Mouse (Mus musculus): ENCODE data around the gene Olfr1382. TPM values are rescaled to one million over a fixed set of nuclear protein-coding genes. Genes with fewer than 3 reads are reported as not detected.
"Not testable (repeated sequence)": the region's sequence is repeated elsewhere in the genome, so short reads cannot be mapped to it uniquely, and the experiment has no call there.

Gene Olfr1382
- 0.16 TPM in 1 of 2 replicates, not detected in the other for polyA plus RNA-seq (2012; rRNA removed)

- Histone ChIP-seq H3K4me1 (ENCODE audit: control insufficient read depth, insufficient read depth, low read length) (no peaks in the 10 kb centered on the region), H3K27me3 (ENCODE audit: control insufficient read depth, insufficient read depth, low read length) (no peaks in the 10 kb centered on the region), H3K36me3 (ENCODE audit: control insufficient read depth, insufficient read depth, low read length) (no peaks in the 10 kb centered on the region), H3K27ac (ENCODE audit: control insufficient read depth, insufficient read depth, low read depth, low read length) (no peak within 1 kb of the TSS), H3K4me3 (ENCODE audit: control insufficient read depth, low read depth, low read length) (no peak within 1 kb of the TSS)
- no peak for TF ChIP-seq POLR2A (IDR thresholded peaks at IDR 0.05; ENCODE audit: control insufficient read depth, low read depth, low read length)
- TF ChIP-seq CTCF (IDR thresholded peaks at IDR 0.05; ENCODE audit: control insufficient read depth, insufficient read depth, insufficient replicate concordance, low read depth, low read length): no peak
These were observed at the start of gene Olfr1382 for GRCm38 (mm10) chr11:49527947-49528346. Gene Olfr1382 (plus strand): TSS chr11:49528247.

DNA sequence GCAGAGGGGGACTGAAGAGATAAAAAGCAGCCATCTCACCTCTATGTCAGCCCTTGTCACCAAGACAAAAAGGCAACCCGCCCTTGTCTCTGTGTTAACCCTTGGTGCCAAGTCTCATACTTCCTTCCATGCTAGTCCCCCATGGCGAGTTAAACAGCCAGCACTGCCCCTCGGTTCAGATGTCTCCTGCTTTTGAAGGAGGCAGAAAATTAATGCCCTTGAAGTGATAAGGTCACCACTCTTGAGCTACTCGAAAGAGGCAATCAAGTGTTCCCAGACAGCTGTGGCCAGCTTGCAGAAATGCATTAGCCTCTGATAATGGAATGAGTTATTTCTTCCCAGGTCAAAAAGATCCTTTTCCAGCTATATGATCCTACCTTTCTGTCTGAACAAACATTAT is 42.1 kb upstream of the Olfr1382 start:
- no peaks in the 10 kb centered on the region for H3K36me3 ChIP-seq (ENCODE audit: control insufficient read depth, insufficient read depth, low read length)
- no peaks in the 10 kb centered on the region for H3K27me3 ChIP-seq (ENCODE audit: control insufficient read depth, insufficient read depth, low read length)
- no peak overlapping the region for H3K4me3 ChIP-seq (ENCODE audit: control insufficient read depth, low read depth, low read length)
- no peak for TF ChIP-seq POLR2A (IDR thresholded peaks at IDR 0.05; ENCODE audit: control insufficient read depth, low read depth, low read length)
- TF ChIP-seq CTCF (IDR thresholded peaks at IDR 0.05; ENCODE audit: control insufficient read depth, insufficient read depth, insufficient replicate concordance, low read depth, low read length): no peak
- no peak overlapping the region for H3K27ac ChIP-seq (ENCODE audit: control insufficient read depth, insufficient read depth, low read depth, low read length)
- H3K4me1 ChIP-seq (ENCODE audit: control insufficient read depth, insufficient read depth, low read length): no peaks in the 10 kb centered on the region

- H3K27me3 ChIP-seq (ENCODE audit: control insufficient read depth, insufficient read depth, low read length); H3K36me3 ChIP-seq (ENCODE audit: control insufficient read depth, insufficient read depth, low read length); H3K4me1 ChIP-seq (ENCODE audit: control insufficient read depth, insufficient read depth, low read length); H3K27ac ChIP-seq (ENCODE audit: control insufficient read depth, insufficient read depth, low read depth, low read length); H3K4me3 ChIP-seq (ENCODE audit: control insufficient read depth, low read depth, low read length): not testable (repeated sequence)
These were observed 39.3 kb upstream of the Olfr1382 start, which contains the start of gene Olfr1385 for GRCm38 (mm10) chr11:49488770-49489169. Gene Olfr1385 (plus strand): TSS chr11:49489070.

- Histone ChIP-seq H3K4me1 (ENCODE audit: control insufficient read depth, insufficient read depth, low read length) (no peaks in the 10 kb centered on the region), H3K27ac (ENCODE audit: control insufficient read depth, insufficient read depth, low read depth, low read length) (no peak overlapping the region), H3K4me3 (ENCODE audit: control insufficient read depth, low read depth, low read length) (no peak overlapping the region), H3K36me3 (ENCODE audit: control insufficient read depth, insufficient read depth, low read length) (no peaks in the 10 kb centered on the region), H3K27me3 (ENCODE audit: control insufficient read depth, insufficient read depth, low read length) (no peaks in the 10 kb centered on the region)
- TF ChIP-seq POLR2A (IDR thresholded peaks at IDR 0.05; ENCODE audit: control insufficient read depth, low read depth, low read length) (no peak), CTCF (IDR thresholded peaks at IDR 0.05; ENCODE audit: control insufficient read depth, insufficient read depth, insufficient replicate concordance, low read depth, low read length) (no peak)
These were observed 10.0 kb upstream of the Olfr1382 start for GRCm38 (mm10) chr11:49518086-49518485.

DNA sequence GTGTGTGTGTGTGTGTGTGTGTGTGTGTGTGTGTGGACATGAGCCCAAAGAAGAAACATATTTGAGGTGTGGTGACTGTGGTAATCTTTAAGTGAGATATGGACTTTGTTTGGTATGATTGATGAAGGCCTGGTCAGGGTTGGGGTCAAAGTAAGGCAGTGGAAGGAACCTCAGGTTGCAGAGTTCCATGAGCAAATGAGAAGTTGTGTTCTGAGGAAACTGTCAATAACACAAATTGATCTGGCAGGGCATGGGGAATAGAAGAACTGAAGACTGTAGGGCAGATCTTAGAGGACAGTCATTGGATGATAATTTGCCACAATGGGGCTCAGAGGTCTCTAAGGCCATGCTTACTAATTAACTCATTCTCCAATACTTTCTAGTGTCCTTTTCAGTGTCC is 8.7 kb upstream of the Olfr1382 start, which contains the start of gene Olfr1383:
TSS of gene Olfr1383 (plus strand) at position 301 of the 400 bp plus-strand sequence.
- no peak within 1 kb of the TSS for H3K4me3 ChIP-seq (ENCODE audit: control insufficient read depth, low read depth, low read length)
- H3K4me1 ChIP-seq (ENCODE audit: control insufficient read depth, insufficient read depth, low read length): no peaks in the 10 kb centered on the region
- TF ChIP-seq CTCF (IDR thresholded peaks at IDR 0.05; ENCODE audit: control insufficient read depth, insufficient read depth, insufficient replicate concordance, low read depth, low read length): no peak
- TF ChIP-seq POLR2A (IDR thresholded peaks at IDR 0.05; ENCODE audit: control insufficient read depth, low read depth, low read length): no peak
- H3K36me3 ChIP-seq (ENCODE audit: control insufficient read depth, insufficient read depth, low read length): no peaks in the 10 kb centered on the region
- H3K27ac ChIP-seq (ENCODE audit: control insufficient read depth, insufficient read depth, low read depth, low read length): no peak within 1 kb of the TSS
- no peaks in the 10 kb centered on the region for H3K27me3 ChIP-seq (ENCODE audit: control insufficient read depth, insufficient read depth, low read length)

DNA sequence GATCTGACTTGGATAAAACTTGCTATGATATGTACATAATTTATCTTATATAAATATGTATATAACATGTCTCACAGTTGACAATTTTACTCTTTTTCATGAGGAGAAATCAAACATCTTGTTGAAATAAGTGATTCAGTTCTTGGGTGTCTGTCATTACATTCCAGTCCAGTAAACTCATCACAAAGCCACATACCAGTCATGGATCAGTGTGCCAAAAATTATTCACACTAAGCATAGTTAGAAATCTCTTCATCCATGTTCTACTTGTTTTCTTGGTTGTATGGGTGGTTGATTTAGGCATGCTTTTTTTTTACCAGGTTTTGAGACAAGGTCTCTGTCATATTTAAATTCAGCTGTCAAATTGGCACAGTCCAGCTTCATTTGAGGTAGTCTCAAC is 4.7 kb downstream of the Olfr1382 start:
- Histone ChIP-seq H3K4me1 (ENCODE audit: control insufficient read depth, insufficient read depth, low read length) (no peaks in the 10 kb centered on the region), H3K27me3 (ENCODE audit: control insufficient read depth, insufficient read depth, low read length) (no peaks in the 10 kb centered on the region), H3K4me3 (ENCODE audit: control insufficient read depth, low read depth, low read length) (no peak overlapping the region), H3K36me3 (ENCODE audit: control insufficient read depth, insufficient read depth, low read length) (no peaks in the 10 kb centered on the region), H3K27ac (ENCODE audit: control insufficient read depth, insufficient read depth, low read depth, low read length) (no peak overlapping the region)
- TF ChIP-seq CTCF (IDR thresholded peaks at IDR 0.05; ENCODE audit: control insufficient read depth, insufficient read depth, insufficient replicate concordance, low read depth, low read length) (no peak), POLR2A (IDR thresholded peaks at IDR 0.05; ENCODE audit: control insufficient read depth, low read depth, low read length) (no peak)

DNA sequence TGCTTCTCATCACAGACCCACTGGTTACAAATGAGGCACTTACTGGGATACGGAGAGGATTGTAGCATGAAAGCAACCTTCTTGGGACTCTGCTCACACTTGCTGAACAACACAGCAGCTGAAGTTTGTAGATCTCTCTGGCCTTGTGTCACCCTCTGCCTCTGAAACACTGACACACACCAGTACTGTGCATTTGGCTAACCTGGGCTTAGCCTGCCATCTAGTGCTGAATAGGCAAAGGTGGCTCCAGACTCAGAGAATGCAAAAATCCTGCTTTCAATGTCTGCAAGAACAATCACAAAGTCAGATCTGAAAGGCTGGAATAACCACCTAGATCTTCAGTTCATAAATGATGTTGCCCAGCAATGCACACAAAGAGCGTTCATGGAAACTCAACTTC is 8.6 kb downstream of the Olfr1382 start:
- H3K27ac ChIP-seq (ENCODE audit: control insufficient read depth, insufficient read depth, low read depth, low read length); H3K4me3 ChIP-seq (ENCODE audit: control insufficient read depth, low read depth, low read length); H3K36me3 ChIP-seq (ENCODE audit: control insufficient read depth, insufficient read depth, low read length); H3K4me1 ChIP-seq (ENCODE audit: control insufficient read depth, insufficient read depth, low read length); H3K27me3 ChIP-seq (ENCODE audit: control insufficient read depth, insufficient read depth, low read length): not testable (repeated sequence)

- H3K4me3 ChIP-seq (ENCODE audit: control insufficient read depth, low read depth, low read length); H3K4me1 ChIP-seq (ENCODE audit: control insufficient read depth, insufficient read depth, low read length); H3K27me3 ChIP-seq (ENCODE audit: control insufficient read depth, insufficient read depth, low read length); H3K27ac ChIP-seq (ENCODE audit: control insufficient read depth, insufficient read depth, low read depth, low read length); H3K36me3 ChIP-seq (ENCODE audit: control insufficient read depth, insufficient read depth, low read length): not testable (repeated sequence)
These were observed 15.1 kb downstream of the Olfr1382 start, which contains the start of gene Olfr1381 for GRCm38 (mm10) chr11:49543149-49543548. Gene Olfr1381 (plus strand): TSS chr11:49543449.

GRCm38 (mm10) chr11:49554033-49554432 is 26.0 kb downstream of the Olfr1382 start:
- not testable (repeated sequence) for H3K27me3 ChIP-seq (ENCODE audit: control insufficient read depth, insufficient read depth, low read length); H3K4me3 ChIP-seq (ENCODE audit: control insufficient read depth, low read depth, low read length); H3K36me3 ChIP-seq (ENCODE audit: control insufficient read depth, insufficient read depth, low read length); H3K27ac ChIP-seq (ENCODE audit: control insufficient read depth, insufficient read depth, low read depth, low read length); H3K4me1 ChIP-seq (ENCODE audit: control insufficient read depth, insufficient read depth, low read length)

GRCm38 (mm10) chr11:49556578-49556977 is 28.5 kb downstream of the Olfr1382 start, which contains the start of gene Olfr1380:
Gene Olfr1380 (plus strand): TSS chr11:49556878.
- not testable (repeated sequence) for H3K27me3 ChIP-seq (ENCODE audit: control insufficient read depth, insufficient read depth, low read length); H3K36me3 ChIP-seq (ENCODE audit: control insufficient read depth, insufficient read depth, low read length); H3K27ac ChIP-seq (ENCODE audit: control insufficient read depth, insufficient read depth, low read depth, low read length); H3K4me3 ChIP-seq (ENCODE audit: control insufficient read depth, low read depth, low read length); H3K4me1 ChIP-seq (ENCODE audit: control insufficient read depth, insufficient read depth, low read length)

- H3K4me3 ChIP-seq (ENCODE audit: control insufficient read depth, low read depth, low read length); H3K27me3 ChIP-seq (ENCODE audit: control insufficient read depth, insufficient read depth, low read length); H3K4me1 ChIP-seq (ENCODE audit: control insufficient read depth, insufficient read depth, low read length); H3K27ac ChIP-seq (ENCODE audit: control insufficient read depth, insufficient read depth, low read depth, low read length); H3K36me3 ChIP-seq (ENCODE audit: control insufficient read depth, insufficient read depth, low read length): not testable (repeated sequence)
These were observed 47.0 kb downstream of the Olfr1382 start for GRCm38 (mm10) chr11:49575054-49575453.
